Mouse (Mus musculus): ENCODE results near the gene Rpl22l1. TPM values are rescaled to one million over a fixed set of nuclear protein-coding genes. Genes with fewer than 3 reads are reported as not detected.
"Not testable (repeated sequence)": the region's sequence is repeated elsewhere in the genome, so short reads cannot be mapped to it uniquely, and the experiment has no call there.

The Rpl22l1 gene
- total RNA-seq, 2 experiments from 2014 or later = 229 to 232 TPM

DNA sequence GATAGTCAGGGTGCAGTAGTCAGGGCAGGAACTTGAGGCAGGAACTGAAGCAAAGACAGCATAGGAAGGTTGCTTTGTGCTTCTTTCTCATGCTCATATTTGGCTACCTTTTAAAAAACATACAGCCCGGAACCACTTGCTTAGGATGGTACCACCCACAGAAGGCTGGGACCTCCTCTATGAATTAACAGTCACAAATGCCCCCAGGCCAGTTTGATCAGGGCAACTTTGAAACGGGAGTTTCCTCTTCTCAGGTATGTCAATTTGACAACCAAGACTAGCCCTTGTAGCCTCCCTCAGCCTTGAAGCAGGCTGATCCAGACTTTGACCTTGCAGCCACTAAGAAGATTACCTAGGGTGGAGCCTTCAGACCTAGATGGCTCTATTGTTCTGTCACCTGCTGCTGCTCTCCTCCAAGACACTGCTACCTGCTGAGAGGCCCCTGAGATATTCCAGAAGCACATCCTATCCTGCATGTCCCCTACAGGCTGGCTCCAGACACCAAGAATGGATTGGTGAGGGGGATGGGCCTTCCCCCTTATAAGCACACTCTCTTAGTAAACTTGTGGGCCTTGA lies 31.6 kb downstream of the Rpl22l1 start:
- DNase-seq = no peak

DNA sequence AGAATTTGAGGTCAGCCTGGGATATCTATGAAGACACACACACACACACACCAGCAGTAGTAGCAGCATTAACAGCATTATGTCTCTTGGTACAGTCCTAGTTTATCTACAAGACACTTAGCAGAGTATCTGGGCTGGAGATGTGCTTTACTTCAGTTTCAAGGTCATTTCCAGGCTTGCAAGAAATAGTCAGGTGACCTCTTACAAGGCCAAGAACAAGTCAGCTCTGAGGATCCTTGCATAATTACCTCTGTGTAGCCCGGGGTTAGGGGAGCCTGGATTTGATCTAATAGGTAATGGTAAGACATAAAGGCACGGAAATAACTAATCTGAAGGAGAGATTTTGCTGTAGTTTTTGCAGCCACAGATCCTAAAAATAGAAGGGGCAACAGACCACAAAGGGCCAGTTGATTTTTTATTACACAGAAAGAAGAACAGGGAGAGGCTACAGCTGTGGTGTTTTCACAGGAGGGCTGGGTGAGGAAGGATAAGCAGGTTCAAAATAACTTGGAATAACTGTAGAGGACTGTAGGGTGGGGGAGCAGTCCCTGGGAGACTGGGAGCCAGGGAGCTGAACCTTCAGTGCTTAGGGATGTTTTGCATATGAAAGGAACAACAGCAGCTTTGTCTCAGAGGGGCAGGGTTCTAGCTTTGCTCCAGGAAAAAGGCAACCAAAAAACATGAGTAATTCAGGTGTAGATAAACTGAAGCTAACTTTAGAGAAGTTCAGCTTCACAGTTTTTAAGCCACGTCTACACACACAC lies 36.8 kb downstream of the Rpl22l1 start:
- DNase-seq = no peak

DNA sequence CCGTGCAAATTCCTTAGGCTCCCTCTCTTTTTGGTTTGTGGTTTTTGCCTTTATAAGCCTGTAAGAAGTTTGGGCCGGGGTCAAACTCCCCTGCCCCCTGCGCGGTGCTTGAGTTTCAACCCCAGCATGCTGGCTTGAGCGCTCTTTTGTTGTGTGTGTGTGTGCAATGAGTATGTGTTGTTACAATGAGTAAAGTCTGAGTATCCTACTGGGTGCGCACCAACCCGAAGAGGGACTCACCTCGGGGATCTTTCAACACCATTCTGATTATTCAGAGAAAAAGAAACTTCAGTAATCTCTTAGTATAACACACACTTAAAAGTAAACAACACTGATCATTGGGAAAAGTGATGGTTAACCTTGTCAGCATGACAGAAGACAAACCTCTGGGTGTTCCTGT lies 38.0 kb downstream of the Rpl22l1 start:
- no peak for DNase-seq

DNA sequence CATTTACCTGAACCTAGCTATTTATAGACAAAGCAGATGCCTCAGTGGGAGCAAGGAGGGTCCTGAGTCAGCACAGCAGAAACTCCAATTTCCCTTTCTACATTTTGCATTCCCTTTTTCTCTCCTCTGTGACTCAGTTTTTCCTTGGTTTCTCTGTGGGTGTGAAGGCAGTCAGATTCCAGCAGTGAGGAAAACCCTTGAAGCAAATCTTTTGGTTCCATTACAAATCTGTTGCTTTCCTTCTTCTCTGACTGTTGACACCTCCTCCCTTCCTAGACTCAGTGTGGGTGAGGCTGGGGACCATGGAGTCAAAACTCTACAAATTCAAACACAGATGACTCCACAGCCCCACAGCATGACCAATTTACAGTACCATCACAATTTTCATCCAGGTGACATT lies 41.9 kb downstream of the Rpl22l1 start:
- DNase-seq = no peak

DNA sequence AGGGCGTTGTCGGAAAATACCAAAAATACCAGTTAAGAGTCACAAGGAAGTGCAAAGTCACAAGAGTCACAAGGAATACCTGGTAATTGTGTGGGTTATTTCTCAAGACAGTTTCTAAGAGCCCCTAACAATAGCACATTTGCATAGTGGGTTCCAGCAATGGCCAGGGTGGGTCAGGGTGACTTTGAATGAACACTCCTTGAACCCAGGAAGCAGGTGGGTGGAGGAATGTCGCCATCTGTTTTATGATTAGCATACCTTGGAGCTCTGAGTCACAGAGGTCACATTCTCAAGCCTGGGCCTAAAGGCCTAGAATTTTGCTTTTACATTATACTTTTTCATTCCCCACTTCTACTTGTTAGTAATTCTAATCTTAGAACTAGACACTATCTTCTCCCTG lies 46.9 kb downstream of the Rpl22l1 start:
- not testable (repeated sequence) for DNase-seq

Other genes starting within 250 kb of the Rpl22l1 start
- not detected for gene Slc2a2, start 107.5 kb upstream of the Rpl22l1 start, total RNA-seq (2021)
- 1 to 10 TPM; 1.3 to 1.9 TPM for gene Eif5a2, start 24.2 kb upstream of the Rpl22l1 start, total RNA-seq (2021)
- gene Gm1527, start 87.2 kb downstream of the Rpl22l1 start, total RNA-seq (2021) = under 1 TPM in 1 of 2 experiments, not detected in 1; 0.13 TPM

Measured in adrenal gland, postnatal 36 days (tissue).